Mouse (Mus musculus) G1E (cell line): ENCODE measurements around the gene Pcbp3.

ENCODE experiments used
- CTCF ChIP-seq: IDR thresholded peaks from 2 replicates; pipeline ENCODE4 v1.5.1; 2012; ENCODE audit warnings: low read depth, low read length, inconsistent platforms, mixed read lengths
- GATA1 ChIP-seq: IDR thresholded peaks from 2 replicates; pipeline ENCODE4 v1.6.1; 2012; ENCODE audit warnings: borderline replicate concordance, low read length, inconsistent platforms, mixed read lengths
- POLR2AphosphoS5 ChIP-seq: IDR thresholded peaks from 2 replicates; pipeline ENCODE4 v1.6.1; 2012; ENCODE audit warnings: low read depth, low read length, inconsistent platforms; ENCODE audit not compliant: insufficient replicate concordance
- TAL1 ChIP-seq: conservative IDR thresholded peaks from 2 replicates; pipeline ENCODE4 v1.6.1; 2012; ENCODE audit warnings: low read depth, low read length, inconsistent platforms, mixed read lengths

DNA sequence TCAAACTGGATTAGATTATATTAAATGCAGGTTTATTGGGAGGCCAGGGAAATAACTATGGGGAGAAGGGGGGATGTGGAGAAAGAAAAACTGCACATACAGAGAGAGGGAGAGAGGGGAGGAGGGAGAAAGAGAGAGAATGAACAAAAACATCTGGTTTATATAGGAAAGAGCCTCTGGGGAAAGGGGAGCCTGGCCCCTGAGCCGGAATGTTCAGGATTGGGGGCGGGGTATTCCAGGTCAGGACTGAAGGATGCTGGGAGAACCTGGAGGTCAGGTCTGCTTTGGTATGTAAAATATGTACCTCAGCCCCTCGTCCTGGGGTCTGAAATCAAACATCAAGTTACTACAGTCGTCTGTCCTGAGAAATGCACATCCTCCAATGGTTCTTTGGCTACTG, 15.0 kb upstream of the Pcbp3 start:
- TF ChIP-seq CTCF, result no peak
- TF ChIP-seq GATA1, result no peak
- TF ChIP-seq POLR2AphosphoS5, result no peak
- no peak for TF ChIP-seq TAL1
